Comparison of ENCODE assay signal across 16 mouse cellular contexts in genomic region chr14:68246966-68247365, GRCm38 (mm10).
"Had no signal": no experiment of that assay in that cellular context is flagged by ENCODE, and none has a peak within 500 bp of the region (broad histone marks: within the 10 kb centered on the region; RNA-seq: fewer than 3 reads in every experiment).

No protein-coding gene starts in this region.

- H3K4me2 ChIP-seq: neural tube, embryonic 13.5 days; neural tube, embryonic 15.5 days; stomach, embryonic 15.5 days had no signal

- H3K36me3 ChIP-seq: neural tube, embryonic 13.5 days; neural tube, embryonic 15.5 days; stomach, embryonic 15.5 days had no signal

- DNase-seq: retina, postnatal 1 day; right cerebral cortex, adult 18-20 months; right cerebral cortex, postnatal 14 days; right cerebral cortex, postnatal 25 days; right cerebral cortex, postnatal 4 days; spleen, adult 18-20 months; thymus, adult 18-20 months; thymus, adult 2 months; thymus, postnatal 14 days; thymus, postnatal 25 days; thymus, postnatal 36 days; thymus, postnatal 4 days had no signal

- H3K4me1 ChIP-seq: neural tube, embryonic 13.5 days; neural tube, embryonic 15.5 days; stomach, embryonic 15.5 days had no signal

- H3K27ac ChIP-seq: neural tube, embryonic 13.5 days; neural tube, embryonic 15.5 days; stomach, embryonic 15.5 days; stomach, postnatal 0 days had no signal

- H3K27me3 ChIP-seq: neural tube, embryonic 13.5 days; neural tube, embryonic 15.5 days; stomach, embryonic 15.5 days had no signal

- H3K4me3 ChIP-seq: neural tube, embryonic 13.5 days; neural tube, embryonic 15.5 days; stomach, embryonic 15.5 days had no signal

- H3K9me3 ChIP-seq: neural tube, embryonic 15.5 days; stomach, embryonic 15.5 days had no signal

- H3K9ac ChIP-seq: neural tube, embryonic 13.5 days; neural tube, embryonic 15.5 days; stomach, embryonic 15.5 days had no signal
